Mouse (Mus musculus): ENCODE measurements around the gene 1700022I11Rik. TPM values are rescaled to one million over a fixed set of nuclear protein-coding genes. Genes with fewer than 3 reads are reported as not detected.

Gene 1700022I11Rik
- 0.02 TPM in 1 of 2 replicates, not detected in the other for polyA plus RNA-seq (2012; rRNA removed)

DNA sequence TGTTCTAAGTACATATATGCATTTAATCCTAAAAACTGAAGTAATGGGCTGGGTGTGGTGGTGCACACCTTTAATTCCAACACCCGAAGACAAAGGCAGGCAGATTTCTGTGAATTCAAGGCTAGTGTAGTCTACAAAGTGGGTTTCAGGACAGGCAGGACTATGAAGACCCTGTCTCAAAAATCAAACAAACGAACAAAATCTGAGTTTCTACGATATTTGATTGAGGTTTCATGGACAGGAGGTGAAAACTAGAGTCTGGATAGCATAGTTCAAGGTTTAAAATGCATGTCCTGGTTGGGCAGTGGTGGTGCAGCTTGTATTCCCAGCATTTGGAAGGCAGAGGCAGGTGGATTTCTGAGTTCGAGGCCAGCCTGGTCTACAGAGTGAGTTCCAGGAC, at the start of gene 1700022I11Rik:
Gene 1700022I11Rik, plus strand, starts transcription at position 301 of the 400 bp plus-strand sequence.

DNA sequence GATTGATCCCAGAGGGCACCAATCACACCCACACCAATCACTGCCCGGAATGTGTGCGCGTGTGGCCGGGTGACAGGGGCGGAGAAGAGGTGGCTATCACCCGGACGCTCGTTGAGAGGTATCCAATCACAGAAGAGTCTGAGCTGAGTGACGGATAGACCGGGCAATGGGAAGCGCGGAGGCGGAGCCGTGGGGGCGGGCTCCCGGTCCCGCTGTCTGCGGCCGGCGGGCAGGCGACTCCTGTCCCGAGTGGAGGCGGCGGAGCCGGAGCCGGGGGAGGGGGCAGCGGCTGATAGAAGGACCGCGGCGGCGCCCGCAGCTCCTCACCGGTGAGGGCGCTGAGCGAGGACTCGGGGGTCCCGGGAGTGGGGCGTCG, 19.7 kb upstream of the 1700022I11Rik start, which contains the start of gene Dnajb5:
Gene Dnajb5, plus strand, starts transcription at position 139 of the 376 bp plus-strand sequence.

DNA sequence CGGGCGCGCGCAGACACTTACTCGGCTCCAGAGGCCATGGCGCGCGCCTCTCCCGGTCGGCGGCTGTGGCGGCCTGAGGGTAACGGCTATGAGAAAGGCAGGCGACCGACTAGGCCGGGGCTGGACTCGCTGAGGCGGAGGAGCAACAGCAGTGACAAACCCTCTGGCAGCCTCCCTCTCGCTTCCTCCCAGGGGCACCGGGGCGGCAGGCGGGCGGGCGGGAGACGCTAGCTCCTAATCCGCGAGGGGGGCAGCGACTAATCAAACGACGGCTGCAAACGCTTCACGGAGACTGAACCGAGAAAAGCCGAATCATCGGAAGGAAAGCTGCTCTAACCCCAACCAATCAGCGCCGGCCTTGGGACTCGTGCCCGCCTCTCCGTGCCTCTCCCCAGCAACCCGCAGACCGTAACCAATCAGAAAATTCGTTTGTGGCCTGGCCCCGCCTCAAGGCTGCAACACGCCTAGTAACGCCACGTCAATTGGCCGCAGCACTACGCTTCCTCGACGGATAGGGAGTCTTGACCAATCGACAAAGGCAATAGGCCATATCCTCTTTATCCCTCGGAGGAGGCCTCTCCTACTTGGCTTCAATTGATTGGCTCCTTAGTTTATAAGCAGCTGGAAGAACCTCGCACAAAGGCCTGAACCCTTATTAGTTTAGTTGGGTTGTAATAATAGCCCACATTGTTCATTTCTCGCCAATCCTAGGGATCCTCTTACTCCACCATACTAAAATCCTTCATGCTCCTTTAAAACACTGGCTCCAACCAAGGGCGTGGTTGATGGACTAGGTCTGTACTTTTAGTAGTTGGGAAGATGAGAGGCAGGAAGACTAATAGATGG, 31.0 kb downstream of the 1700022I11Rik start, which contains the start of gene Vcp:
Gene Vcp, minus strand, starts transcription at position 367 of the 846 bp plus-strand sequence.

DNA sequence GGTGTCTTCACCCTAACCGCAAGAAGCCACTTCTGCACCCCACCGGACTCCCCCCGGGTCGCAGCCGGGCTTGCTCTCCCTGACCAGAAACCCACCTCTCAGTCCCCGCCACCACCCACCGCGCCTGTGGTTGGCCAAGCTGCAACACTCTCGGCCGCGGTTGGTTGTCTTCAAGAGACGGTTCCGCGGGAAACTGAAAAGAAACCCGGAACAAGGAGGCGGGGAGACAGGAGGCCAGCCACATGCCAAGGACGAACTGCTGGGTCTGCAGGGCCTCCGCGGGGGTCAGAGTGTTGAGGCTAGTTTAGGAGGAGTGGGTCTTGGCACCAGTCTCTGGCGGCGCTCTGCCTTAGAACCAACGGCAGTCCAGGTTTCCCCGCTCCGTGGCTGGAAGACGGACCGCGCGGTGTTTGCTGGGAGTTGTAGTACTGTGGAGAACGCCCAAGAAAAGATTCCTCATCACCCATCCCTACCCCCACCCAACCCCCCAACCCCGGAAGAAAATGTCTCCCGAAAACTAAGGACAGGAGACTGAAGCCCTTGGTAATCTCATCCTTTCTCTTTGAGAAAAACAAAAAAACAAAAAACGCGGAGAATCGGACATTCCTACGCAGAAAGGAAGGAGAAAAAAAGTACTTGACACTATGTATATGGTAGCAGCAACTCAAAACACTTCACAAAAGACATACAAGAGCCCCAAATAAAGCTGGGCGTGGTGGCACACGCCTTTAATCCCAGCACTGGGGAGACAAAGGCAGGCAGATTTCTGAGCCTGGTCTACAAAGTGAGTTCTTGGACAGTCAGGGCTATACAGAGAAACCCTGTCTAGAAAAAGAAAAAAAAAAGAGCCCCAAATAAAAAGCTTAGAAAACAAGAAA, 41.0 kb downstream of the 1700022I11Rik start, which contains the start of gene Fancg:
Gene Fancg, minus strand, starts transcription at position 346 of the 878 bp plus-strand sequence.

DNA sequence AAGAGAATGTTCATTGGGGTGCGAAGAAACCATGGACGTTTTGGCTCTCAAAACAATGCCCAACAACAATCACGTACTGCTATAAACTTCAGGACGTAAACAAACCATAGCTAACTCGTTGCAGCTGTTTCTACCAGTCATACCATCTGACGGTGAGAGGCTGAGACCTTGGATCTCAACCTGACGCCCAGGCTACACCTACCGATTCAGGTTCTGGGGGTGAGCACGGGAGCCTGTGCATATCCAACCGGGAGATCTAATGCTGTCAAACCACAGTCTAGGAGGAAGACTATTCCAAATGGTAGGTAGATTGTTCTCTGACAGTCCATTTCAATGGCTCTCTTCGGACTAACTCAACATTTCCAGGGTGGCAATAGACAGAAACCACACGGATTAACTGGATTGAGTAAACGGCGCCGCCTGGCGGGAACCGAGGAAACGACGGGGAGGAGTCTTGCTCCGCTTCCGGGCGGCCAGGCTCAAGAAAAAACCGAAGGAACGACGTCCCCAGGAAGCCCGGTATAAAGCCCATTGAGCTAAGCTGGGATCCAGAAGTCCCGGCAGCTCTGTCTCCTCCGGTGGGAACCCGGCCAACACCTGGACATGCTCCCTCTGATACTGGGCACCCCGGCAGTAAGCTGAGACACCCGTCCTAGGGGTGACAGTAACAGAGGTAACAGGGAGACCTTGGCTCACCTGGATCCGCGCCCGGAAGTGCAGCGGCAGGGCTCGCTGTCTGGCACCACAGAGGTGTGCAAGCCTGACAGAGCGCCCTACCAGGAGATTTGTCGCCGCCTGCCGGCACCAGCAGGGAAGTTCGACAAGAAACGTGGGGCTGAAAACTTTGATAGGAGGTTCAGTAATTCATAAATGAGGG, 55.9 kb downstream of the 1700022I11Rik start, which contains the start of gene Pigo:
Gene Pigo, minus strand, starts transcription at position 736 of the 877 bp plus-strand sequence.

GRCm38 (mm10) chr4:43031237-43031995, 62.0 kb downstream of the 1700022I11Rik start, which contains the start of gene Stoml2:
Stoml2 (minus strand) TSS chr4:43031710.

Other genes with a start within 250 kb of the 1700022I11Rik start
- gene 4930578G10Rik, start 234.1 kb upstream of the 1700022I11Rik start, polyA plus RNA-seq (2012; rRNA removed), result not detected in 2 replicates
- 0.07 and 0.09 TPM in 2 replicates for gene Ccl19, start 213.0 kb upstream of the 1700022I11Rik start, polyA plus RNA-seq (2012; rRNA removed)
- 0.25 and 0.67 TPM in 2 replicates for gene Ccl21a, start 195.6 kb upstream of the 1700022I11Rik start, polyA plus RNA-seq (2012; rRNA removed)
- gene Fam205a1, start 115.7 kb upstream of the 1700022I11Rik start, polyA plus RNA-seq (2012; rRNA removed), result 0.11 and 0.14 TPM in 2 replicates
- gene Gm12394, start 112.8 kb upstream of the 1700022I11Rik start, polyA plus RNA-seq (2012; rRNA removed), result not detected in 2 replicates
- 0.02 TPM in 2 replicates for gene Fam205c, start 95.4 kb upstream of the 1700022I11Rik start, polyA plus RNA-seq (2012; rRNA removed)
- gene Phf24, start 52.9 kb upstream of the 1700022I11Rik start, polyA plus RNA-seq (2012; rRNA removed), result 0.13 and 0.14 TPM in 2 replicates
- 1.4 and 1.5 TPM in 2 replicates for gene Dnajb5, start 19.8 kb upstream of the 1700022I11Rik start, polyA plus RNA-seq (2012; rRNA removed)
- gene Vcp, start 30.9 kb downstream of the 1700022I11Rik start, polyA plus RNA-seq (2012; rRNA removed), result 69.7 and 71.6 TPM in 2 replicates
- gene Fancg, start 40.9 kb downstream of the 1700022I11Rik start, polyA plus RNA-seq (2012; rRNA removed), result 6.0 and 6.1 TPM in 2 replicates
- 7.1 and 9.4 TPM in 2 replicates for gene Pigo, start 56.2 kb downstream of the 1700022I11Rik start, polyA plus RNA-seq (2012; rRNA removed)
- 76.7 and 78.4 TPM in 2 replicates for gene Stoml2, start 62.1 kb downstream of the 1700022I11Rik start, polyA plus RNA-seq (2012; rRNA removed)
- gene Fam214b, start 76.6 kb downstream of the 1700022I11Rik start, polyA plus RNA-seq (2012; rRNA removed), result 14.9 and 15.7 TPM in 2 replicates
- gene Unc13b, start 89.3 kb downstream of the 1700022I11Rik start, polyA plus RNA-seq (2012; rRNA removed), result 1.9 and 2.0 TPM in 2 replicates